Mouse (Mus musculus) heart, postnatal 4 days (tissue): ENCODE measurements around the gene Pdha1. TPM values are rescaled to one million over a fixed set of nuclear protein-coding genes. Genes with fewer than 3 reads are reported as not detected.

Source experiments
- total RNA-seq, 2 experiments: library from RNA; stranded (reverse); gene quantifications; 2 replicates each; pipeline ENCODE4 v1.2.3; 2021

The Pdha1 gene
- total RNA-seq, 2 experiments from 2014 or later: 625 to 708 TPM

Other genes with a start within 250 kb of the Pdha1 start
- under 1 TPM; 0.56 to 0.69 TPM for gene Map3k15, start 150.0 kb downstream of the Pdha1 start, total RNA-seq